Mouse (Mus musculus) ovary, adult 10 weeks (tissue): ENCODE data around the gene Gm21812. TPM values are rescaled to one million over a fixed set of nuclear protein-coding genes. Genes with fewer than 3 reads are reported as not detected.

Experiments
- polyA plus RNA-seq: library from polyadenylated mRNA; stranded (reverse); fragments of 350-450 nt; fragmentation: Illumina TruSeq; extraction: RNeasy Lipid Tissue Mini Kit (QIAGEN cat#74804); gene quantifications from one replicate; pipeline ENCODE4 v1.2.3, GENCODE M21; 2014

Gene Gm21812
- polyA plus RNA-seq: not detected

DNA sequence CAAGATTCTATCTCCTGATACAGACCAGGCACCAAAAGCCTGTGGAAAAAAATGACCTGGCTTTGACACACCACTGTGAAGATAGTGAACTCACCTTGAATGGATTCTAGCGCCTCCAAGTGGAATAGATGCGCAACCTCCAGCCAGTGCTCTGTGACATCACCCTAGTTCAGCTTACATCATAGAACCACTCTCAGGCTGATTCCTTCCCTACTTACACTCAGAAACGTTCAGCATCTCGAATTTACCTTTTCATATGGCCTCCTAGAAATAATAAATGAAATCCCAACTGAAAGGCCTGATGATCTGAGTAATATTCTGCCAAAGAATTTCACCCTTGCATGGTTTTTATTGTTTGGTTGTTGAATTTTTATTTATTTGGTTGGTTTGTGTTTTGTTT, at the start of gene Gm21812:
Gene Gm21812 (minus strand): TSS at position 101 of the 400 bp plus-strand sequence.

Other genes with a start within 250 kb of the Gm21812 start
- not detected for gene Gm21292, start 213.3 kb downstream of the Gm21812 start, polyA plus RNA-seq
- not detected for gene Gm21721, start 145.0 kb downstream of the Gm21812 start, polyA plus RNA-seq
- not detected for gene Gm21874, start 69.0 kb upstream of the Gm21812 start, polyA plus RNA-seq